Mouse (Mus musculus) megakaryocyte, embryonic 14.5 days (primary cell): ENCODE measurements around the gene Traf7. TPM values are rescaled to one million over a fixed set of nuclear protein-coding genes. Genes with fewer than 3 reads are reported as not detected.
A peak's percentile ranks its signal among the peaks of the same experiment; 100 is the strongest.

Experiments used
- H3K27me3 ChIP-seq: replicated peaks from 2 replicates; pipeline ENCODE3; 2012; ENCODE audit warnings: inconsistent platforms
- H3K36me3 ChIP-seq: replicated peaks from 2 replicates; pipeline ENCODE3; 2012; ENCODE audit warnings: low read length, inconsistent platforms, mixed read lengths
- H3K4me1 ChIP-seq: 2 replicates; pipeline ENCODE4 v1.6.1; 2012; ENCODE audit warnings: inconsistent platforms
- H3K4me3 ChIP-seq: replicated peaks from 2 replicates; pipeline ENCODE3; 2012; ENCODE audit warnings: moderate library complexity, mild to moderate bottlenecking, inconsistent platforms
- H3K9me3 ChIP-seq: 2 replicates; pipeline ENCODE4 v1.6.1; 2012; ENCODE audit warnings: inconsistent platforms
- FLI1 ChIP-seq: IDR thresholded peaks from 2 replicates; pipeline ENCODE4 v1.6.1; 2012; ENCODE audit warnings: low read length, inconsistent platforms, mixed read lengths
- GATA1 ChIP-seq: IDR thresholded peaks from 3 replicates; pipeline ENCODE4 v1.6.1; 2012; ENCODE audit warnings: mixed read lengths, low read length, inconsistent platforms, borderline replicate concordance
- polyA plus RNA-seq: library from polyadenylated mRNA; stranded (reverse); fragments of >175 nt; gene quantifications from 2 replicates; pipeline ENCODE4 v1.2.3, GENCODE M21; 2012; ENCODE audit warnings: low replicate concordance; ENCODE audit not compliant: insufficient read depth

The Traf7 gene
- 122 and 123 TPM in 2 replicates for polyA plus RNA-seq

DNA sequence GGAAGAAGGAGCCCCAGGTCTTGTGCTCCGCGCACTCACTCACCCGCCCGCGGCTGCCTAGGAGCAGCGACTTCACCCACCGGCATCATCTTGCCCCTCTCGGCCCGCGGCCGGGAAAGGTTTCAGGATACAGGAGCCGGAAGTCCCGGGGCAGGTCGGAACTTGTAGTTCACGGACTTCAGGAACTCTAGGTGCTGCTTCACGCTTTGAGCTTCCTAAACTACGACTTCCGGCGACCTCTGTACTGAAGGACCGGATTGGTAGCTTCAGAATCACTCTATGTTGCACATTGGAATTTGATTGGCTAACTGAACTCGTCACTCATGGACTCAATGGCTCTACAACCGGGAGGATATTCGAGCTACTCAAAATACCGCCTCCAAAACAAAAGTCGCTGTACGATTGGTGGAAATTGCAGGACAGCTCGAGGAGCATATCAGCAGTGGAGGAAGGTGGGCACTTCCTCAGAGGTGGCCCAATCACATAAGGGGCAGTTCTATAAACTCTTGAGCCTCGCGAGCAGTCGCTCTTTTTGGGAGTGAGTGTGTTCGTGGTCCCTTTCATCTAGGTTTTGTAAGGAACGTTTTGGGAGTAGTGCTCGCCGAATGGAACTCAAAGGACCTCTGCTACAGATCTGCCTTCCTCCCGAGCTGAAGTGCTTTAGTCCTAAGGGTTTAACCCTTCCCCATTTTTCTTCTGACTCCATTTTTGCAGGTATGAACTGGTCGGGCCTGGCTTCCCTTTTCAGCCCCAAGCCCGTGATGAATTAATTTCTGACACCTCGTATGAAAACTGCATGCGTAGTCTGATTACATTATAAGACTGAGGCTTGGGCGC lies at the start of gene Traf7:
Traf7 (minus strand) TSS at position 216 of the 837 bp plus-strand sequence.
- Histone ChIP-seq H3K36me3 (peaks cover 56% of the 10 kb centered on the region), H3K4me1 (peaks cover 72% of the 10 kb centered on the region), H3K27me3 (peaks cover under 1% of the 10 kb centered on the region), H3K4me3 (peak within 1 kb of the TSS; percentile 96), H3K9me3 (no peaks in the 10 kb centered on the region)
- peak; percentile 45; the same call in 1 of the 2 replicates for TF ChIP-seq FLI1
- TF ChIP-seq GATA1, result no peak

DNA sequence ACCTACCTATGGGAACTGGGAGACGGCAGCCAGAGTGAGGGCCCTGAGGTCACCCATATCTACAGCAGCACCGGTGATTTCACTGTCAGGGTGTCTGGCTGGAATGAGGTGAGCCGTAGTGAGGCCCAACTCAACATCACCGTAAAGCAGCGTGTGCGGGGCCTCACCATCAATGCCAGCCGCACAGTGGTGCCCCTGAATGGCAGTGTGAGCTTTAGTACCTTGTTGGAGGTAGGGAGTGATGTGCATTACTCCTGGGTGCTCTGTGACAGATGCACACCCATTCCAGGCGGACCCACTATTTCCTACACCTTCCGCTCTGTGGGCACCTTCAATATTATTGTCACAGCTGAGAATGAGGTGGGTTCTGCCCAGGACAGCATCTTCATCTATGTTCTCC lies 46.1 kb upstream of the Traf7 start:
- no peak for TF ChIP-seq FLI1
- no peak for TF ChIP-seq GATA1
- no peaks in the 10 kb centered on the region for H3K9me3 ChIP-seq
- peaks cover 100% of the 10 kb centered on the region for H3K36me3 ChIP-seq

GRCm38 (mm10) chr17:24572651-24573245 lies 45.0 kb upstream of the Traf7 start:
- no peaks in the 10 kb centered on the region for H3K27me3 ChIP-seq
- no peak for TF ChIP-seq FLI1
- TF ChIP-seq GATA1, result no peak
- H3K4me1 ChIP-seq, result peaks cover 24% of the 10 kb centered on the region
- H3K4me3 ChIP-seq, result no peak overlapping the region
- no peaks in the 10 kb centered on the region for H3K9me3 ChIP-seq
- H3K36me3 ChIP-seq, result peaks cover 100% of the 10 kb centered on the region

More for the DNA sequence above, 46.1 kb upstream of the Traf7 start:
- Histone ChIP-seq H3K27me3 (no peaks in the 10 kb centered on the region), H3K4me3 (no peak overlapping the region), H3K4me1 (peaks cover 17% of the 10 kb centered on the region; the same call in 1 of the 2 replicates)

GRCm38 (mm10) chr17:24569837-24570236 lies 42.1 kb upstream of the Traf7 start:
- TF ChIP-seq GATA1 (no peak), FLI1 (no peak)
- peaks cover 37% of the 10 kb centered on the region for H3K4me1 ChIP-seq
- no peaks in the 10 kb centered on the region for H3K9me3 ChIP-seq
- H3K27me3 ChIP-seq, result no peaks in the 10 kb centered on the region
- peaks cover 100% of the 10 kb centered on the region for H3K36me3 ChIP-seq
- H3K4me3 ChIP-seq, result no peak overlapping the region

- H3K4me3 ChIP-seq, result no peak overlapping the region
- no peaks in the 10 kb centered on the region for H3K9me3 ChIP-seq
- peaks cover 51% of the 10 kb centered on the region for H3K4me1 ChIP-seq
- H3K36me3 ChIP-seq, result peaks cover 82% of the 10 kb centered on the region
- TF ChIP-seq GATA1 (no peak), FLI1 (no peak)
- no peaks in the 10 kb centered on the region for H3K27me3 ChIP-seq
Measured at GRCm38 (mm10) chr17:24567034-24567779, 39.5 kb upstream of the Traf7 start.

- H3K4me3 ChIP-seq, result no peak overlapping the region
- no peaks in the 10 kb centered on the region for H3K27me3 ChIP-seq
- H3K4me1 ChIP-seq, result peaks cover 57% of the 10 kb centered on the region
- TF ChIP-seq FLI1 (no peak), GATA1 (no peak)
- peaks cover 68% of the 10 kb centered on the region for H3K36me3 ChIP-seq
- no peaks in the 10 kb centered on the region for H3K9me3 ChIP-seq
Measured at GRCm38 (mm10) chr17:24565792-24566191, 38.1 kb upstream of the Traf7 start.

- Histone ChIP-seq H3K9me3 (no peaks in the 10 kb centered on the region), H3K36me3 (peaks cover 61% of the 10 kb centered on the region), H3K4me3 (no peak overlapping the region), H3K27me3 (no peaks in the 10 kb centered on the region), H3K4me1 (peaks cover 64% of the 10 kb centered on the region)
- no peak for TF ChIP-seq GATA1
- no peak for TF ChIP-seq FLI1
Measured at GRCm38 (mm10) chr17:24565092-24565491, 37.4 kb upstream of the Traf7 start.

DNA sequence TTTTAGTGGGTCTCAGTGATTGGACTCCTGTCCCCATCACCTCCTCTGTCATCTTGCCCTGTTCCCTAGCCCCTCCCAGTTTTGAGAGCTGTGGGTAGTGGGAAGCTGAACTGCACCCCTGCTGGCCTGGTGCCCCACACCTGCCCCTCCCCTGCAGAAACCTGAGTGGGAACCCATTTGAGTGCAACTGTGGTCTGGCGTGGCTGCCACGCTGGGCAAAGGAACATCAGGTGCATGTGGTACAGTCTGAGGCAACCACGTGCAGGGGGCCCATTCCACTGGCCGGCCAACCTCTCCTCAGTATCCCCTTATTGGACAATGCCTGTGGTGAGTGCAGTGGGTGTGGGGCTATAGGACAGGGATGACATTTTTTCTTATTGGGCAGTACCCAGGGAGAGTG lies 36.7 kb upstream of the Traf7 start:
- H3K36me3 ChIP-seq, result peaks cover 55% of the 10 kb centered on the region
- H3K27me3 ChIP-seq, result no peaks in the 10 kb centered on the region
- H3K4me1 ChIP-seq, result peaks cover 68% of the 10 kb centered on the region
- H3K4me3 ChIP-seq, result no peak overlapping the region
- no peak for TF ChIP-seq GATA1
- TF ChIP-seq FLI1, result no peak
- no peaks in the 10 kb centered on the region for H3K9me3 ChIP-seq

DNA sequence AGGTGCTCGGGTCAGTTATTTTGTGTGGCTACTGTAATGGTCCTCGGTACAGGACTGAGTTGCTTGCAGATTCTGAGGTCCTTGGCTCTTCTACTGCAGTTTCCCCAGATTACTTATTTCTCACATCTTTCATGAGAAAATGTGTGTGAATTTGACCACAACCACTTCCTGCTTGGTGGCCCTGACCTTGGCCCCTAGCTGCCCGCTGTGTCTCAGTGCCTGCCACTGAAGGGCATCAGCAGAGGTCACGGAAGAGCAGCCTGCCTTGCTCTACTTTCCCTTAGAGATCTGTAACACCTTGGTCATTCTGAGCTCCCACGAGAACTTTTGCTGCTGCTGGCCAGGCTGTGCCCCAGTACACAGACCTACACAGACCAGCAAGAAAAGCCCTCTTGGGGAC lies 35.9 kb upstream of the Traf7 start:
- H3K4me3 ChIP-seq, result no peak overlapping the region
- TF ChIP-seq GATA1 (no peak), FLI1 (no peak)
- H3K27me3 ChIP-seq, result no peaks in the 10 kb centered on the region
- peaks cover 75% of the 10 kb centered on the region for H3K4me1 ChIP-seq
- H3K36me3 ChIP-seq, result peaks cover 47% of the 10 kb centered on the region
- H3K9me3 ChIP-seq, result no peaks in the 10 kb centered on the region

DNA sequence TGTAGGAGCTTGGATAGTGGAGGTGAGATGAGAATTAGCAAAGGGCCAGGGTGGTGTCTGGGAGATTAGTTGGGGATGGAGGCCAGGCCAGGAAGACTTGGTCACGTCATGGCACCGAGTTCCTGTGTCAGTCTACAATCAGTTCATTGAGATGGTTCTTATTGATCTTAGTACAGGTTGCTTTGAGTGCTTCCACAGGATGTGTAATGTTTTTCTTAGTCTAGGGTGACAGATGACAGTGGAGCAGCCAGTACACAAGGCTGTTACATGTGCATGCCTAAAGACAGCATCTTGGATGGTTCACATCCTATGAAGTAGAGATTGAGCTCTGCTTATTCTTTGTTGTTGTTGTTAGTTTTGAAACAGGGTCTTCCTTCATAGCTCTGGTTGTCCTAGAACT lies 33.9 kb upstream of the Traf7 start:
- no peaks in the 10 kb centered on the region for H3K9me3 ChIP-seq
- no peak for TF ChIP-seq GATA1
- no peak for TF ChIP-seq FLI1
- no peak overlapping the region for H3K4me3 ChIP-seq
- peaks cover 86% of the 10 kb centered on the region for H3K4me1 ChIP-seq
- H3K27me3 ChIP-seq, result no peaks in the 10 kb centered on the region
- peaks cover 33% of the 10 kb centered on the region for H3K36me3 ChIP-seq
